Mouse (Mus musculus) bone marrow, adult 2 months (tissue): ENCODE data around the gene Gramd1b.

ENCODE experiments used
- CTCF ChIP-seq: fragments of 200-500 bp; IDR thresholded peaks from 2 replicates; pipeline ENCODE4 v1.5.1; 2011; ENCODE audit warnings: low read length, control low read depth; ENCODE audit not compliant: control insufficient read depth, insufficient read depth
- POLR2A ChIP-seq: fragments of 200-500 bp; IDR thresholded peaks from 2 replicates; pipeline ENCODE4 v1.6.1; 2011; ENCODE audit warnings: low read depth, mild to moderate bottlenecking, control low read depth, low read length, borderline replicate concordance; ENCODE audit not compliant: control insufficient read depth

DNA sequence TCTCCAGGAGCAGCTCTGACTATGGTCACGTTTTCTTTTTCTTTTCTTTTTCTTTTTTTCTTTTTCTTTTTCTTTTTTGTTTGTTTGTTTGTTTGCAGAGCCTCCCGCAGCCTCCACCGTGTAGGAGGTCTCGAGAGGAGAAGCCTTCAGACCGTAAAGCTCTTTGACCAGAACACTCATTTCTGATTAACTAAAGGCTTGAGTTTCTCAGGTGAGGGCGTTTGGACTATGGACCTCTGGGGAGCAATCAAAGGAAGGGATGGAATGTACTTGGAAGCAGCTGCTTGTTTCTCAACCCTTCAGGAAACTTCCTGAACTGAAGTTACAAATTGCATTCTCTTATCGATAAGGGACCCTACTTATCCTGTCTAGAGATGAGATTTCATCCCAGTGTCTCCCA lies 64.4 kb downstream of the Gramd1b start:
- TF ChIP-seq CTCF: no peak
- TF ChIP-seq POLR2A: no peak
